Mouse (Mus musculus) ovary, adult 18-20 months (tissue): Measurements from ENCODE around the gene Marveld3.

Experiments used
- DNase-seq: peaks from one replicate; pipeline ENCODE4 v3.0.0; 2022; ENCODE audit warnings: low spot score, mixed read lengths

Marveld3 gene

DNA sequence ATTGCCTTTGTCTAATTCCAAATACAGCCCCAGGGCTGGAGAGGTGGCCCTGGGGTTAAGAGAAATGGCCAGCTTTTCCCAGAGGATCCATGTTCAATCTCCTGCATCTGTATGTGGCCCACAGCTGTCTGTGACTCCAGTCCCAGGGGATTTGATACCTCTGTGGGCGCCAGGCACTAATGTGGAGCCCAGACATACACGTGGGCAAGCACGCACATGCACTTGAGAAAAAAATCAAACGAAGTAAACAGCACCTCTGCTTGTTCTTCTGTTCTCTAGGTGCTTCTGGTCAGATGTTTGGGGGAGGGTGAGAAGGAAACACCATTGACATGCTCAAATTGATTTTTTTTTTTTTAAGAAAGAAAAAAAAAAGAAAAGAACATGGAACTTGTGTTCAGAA is 2.1 kb upstream of the Marveld3 start:
- DNase-seq, result no peak

DNA sequence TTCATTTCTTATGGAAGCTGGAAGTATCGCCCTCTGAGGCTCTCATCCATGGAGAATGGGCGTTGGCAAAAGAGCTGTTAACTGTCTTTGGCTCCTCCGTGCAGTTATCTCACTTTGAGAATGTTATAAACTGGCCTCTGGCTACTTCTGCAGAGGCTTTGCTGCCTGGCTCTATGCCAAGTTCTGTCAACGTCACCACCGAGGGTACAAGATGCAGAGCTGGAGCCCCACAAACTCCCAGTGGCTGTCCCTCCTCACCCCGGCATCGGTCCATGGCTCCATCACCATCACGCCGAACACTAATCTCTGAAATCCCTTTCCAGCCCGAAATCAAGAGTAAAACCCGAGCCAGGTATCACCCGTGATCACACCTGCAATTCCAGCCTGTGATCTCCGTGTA is 1.4 kb upstream of the Marveld3 start:
- DNase-seq, result no peak

DNA sequence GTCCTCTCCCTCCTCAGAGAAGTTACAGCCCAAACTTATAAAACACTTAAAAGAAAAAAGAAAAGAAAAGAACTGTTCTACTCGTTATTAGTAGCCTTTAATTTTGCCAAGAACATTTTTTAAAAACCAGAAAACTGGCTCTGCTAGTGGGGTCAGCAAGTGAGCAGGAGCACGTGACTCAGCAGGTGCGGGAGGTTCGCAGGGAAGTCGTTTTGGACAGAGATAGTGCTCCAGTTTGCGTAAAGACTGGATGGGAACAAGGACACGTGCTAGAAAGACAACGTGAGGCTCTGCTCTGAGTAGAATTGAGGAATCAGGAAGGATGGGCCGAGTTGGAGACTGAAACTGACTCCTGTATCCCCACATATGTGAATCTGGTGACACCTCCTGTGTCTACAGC is 893 bp upstream of the Marveld3 start:
- no peak for DNase-seq

DNA sequence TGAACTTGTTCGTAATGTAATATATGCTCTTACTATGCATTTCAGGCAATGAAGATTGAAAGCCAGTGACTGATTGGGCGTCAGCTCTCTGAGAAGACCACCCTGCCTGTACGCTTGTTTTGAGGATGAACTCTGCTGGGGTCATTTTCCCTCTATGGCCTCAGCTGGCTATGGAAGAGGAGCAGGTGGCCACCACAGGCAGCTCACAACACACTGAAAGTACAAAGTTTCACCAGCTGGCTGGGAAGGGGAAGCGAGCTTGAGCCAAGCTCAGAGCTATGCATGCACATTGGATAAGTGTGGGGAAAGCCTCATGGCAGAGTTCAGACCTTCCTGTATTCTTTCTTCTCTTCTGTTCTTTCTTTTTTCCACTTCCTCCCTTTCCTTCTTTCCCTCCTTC is 2.9 kb downstream of the Marveld3 start:
- DNase-seq, result no peak

DNA sequence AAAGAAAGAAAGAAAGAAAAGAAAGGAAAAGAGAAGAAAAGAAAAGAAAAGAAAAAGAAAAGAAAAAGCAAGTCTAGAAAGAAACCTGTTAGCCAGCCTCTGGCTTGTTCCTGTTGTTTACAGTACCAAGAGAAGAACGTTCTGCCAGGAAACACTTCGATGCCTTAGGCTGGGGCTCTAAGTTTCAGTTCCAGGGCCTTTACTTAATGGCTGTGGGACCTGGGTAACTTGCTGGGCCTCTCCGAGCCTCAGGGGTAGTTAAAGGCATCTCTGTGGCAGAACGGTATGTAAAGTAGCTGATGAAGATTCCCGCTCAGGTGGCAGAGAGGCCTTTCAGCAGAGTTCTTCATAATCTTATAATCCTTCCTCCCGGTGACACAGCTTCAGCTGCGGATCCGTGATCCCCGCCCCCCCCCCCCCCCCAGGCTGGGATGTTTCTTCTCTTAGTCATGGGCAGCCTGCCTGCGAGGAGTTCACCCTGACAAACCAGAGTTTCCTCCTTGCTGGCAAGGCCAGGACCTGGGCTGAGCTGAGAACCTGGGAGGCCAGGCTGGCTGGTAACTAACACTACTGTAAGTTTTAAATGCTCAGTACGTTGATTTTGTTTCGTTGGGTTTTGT is 3.9 kb downstream of the Marveld3 start:
- DNase-seq, result no peak

DNA sequence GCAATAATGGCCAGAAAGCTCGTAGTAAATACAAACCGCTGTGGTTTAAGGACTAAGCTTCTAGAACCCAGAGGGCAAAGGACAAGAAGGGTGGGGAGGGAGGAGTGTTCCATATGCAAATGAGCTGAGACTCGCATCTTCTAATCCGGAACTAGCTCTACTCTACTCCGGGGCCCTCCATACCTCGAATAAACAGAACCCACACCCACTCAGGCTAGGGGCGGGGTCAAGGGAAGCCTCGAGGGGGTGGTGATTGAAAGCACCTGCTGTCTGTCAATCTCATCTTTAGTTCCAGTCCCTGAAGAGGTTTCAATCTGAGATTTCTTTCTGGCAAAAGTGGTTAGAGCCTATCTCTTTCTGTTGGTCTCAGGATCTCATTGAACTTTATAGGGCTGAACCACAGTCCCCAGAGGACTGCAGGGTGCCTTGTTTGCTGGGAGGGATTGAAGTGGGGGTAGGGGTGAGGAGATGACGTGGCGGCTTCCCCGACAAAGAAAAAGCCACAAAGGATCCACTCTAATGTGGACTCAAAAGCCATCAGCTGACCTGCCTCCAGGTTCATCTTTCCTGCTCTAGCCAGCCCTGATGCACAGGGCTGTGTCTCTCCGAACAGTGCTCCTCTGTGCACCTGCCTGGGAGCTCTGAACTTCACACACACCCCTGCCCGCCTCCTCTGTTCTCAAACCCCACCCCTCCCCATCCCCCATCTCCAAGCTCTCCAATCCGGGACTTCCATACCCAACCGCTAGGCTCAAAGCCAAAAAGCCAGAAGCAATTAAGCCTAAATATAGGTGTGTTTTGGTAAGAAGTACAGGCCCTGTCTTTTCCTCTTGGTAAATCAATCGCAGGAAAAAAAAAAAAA is 4.6 kb downstream of the Marveld3 start:
- DNase-seq, result no peak

DNA sequence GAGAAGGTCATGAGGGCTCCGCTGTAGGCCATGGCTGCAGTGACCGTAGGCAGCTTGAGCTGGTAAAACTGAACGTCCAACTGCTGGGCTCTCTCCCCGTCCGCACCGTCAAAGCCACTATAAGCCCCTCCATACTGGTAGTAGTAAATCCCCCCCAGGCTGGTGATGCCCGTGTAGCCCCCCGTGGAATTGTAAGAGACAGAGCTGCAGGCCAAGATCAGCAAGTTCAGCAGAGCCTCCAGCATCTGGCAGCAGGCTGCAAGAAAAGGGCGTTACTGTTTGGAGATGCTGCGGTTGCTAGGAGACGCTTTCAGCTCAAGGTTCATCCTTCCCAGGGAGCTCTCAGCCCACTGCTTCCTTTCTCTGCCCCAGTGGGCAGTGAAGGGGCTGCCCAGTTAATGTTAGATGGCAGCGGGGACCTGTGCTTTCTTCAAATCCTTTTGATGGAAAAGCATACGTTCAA is 7.5 kb downstream of the Marveld3 start:
- DNase-seq, result no peak

DNA sequence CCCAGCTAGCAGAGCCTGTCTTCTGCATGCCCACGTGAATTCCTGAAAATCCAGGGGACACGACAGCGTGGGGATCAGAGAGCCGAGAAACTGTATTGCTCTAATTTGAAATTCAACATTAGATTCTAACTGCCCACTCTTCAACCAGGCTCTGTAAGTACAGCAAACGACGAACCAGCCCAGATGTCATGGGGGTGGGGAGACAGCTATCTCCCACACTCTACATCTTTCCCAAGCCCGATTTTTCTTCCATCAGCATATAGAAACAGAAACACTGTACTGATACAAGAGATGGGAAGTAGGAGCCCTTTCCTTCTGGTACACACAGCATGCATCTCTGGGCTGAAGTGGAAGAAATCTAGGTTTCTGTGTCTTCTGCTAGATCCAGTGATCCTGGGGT is 9.8 kb downstream of the Marveld3 start:
- no peak for DNase-seq

DNA sequence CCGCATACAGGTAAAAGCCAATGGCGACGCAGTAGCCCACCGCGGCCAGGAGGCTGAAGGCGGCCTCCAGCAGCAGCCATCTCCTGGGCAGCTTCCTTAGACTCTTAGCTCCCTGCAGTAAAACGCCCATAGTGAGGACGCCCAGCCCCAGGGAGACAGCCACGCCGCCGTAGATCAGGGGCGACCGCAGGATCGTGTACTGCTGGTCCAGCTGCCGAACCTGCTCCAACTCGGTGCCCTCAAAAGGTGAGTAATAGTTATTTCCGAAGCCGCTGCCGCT is 13.8 kb downstream of the Marveld3 start:
- DNase-seq, result no peak

DNA sequence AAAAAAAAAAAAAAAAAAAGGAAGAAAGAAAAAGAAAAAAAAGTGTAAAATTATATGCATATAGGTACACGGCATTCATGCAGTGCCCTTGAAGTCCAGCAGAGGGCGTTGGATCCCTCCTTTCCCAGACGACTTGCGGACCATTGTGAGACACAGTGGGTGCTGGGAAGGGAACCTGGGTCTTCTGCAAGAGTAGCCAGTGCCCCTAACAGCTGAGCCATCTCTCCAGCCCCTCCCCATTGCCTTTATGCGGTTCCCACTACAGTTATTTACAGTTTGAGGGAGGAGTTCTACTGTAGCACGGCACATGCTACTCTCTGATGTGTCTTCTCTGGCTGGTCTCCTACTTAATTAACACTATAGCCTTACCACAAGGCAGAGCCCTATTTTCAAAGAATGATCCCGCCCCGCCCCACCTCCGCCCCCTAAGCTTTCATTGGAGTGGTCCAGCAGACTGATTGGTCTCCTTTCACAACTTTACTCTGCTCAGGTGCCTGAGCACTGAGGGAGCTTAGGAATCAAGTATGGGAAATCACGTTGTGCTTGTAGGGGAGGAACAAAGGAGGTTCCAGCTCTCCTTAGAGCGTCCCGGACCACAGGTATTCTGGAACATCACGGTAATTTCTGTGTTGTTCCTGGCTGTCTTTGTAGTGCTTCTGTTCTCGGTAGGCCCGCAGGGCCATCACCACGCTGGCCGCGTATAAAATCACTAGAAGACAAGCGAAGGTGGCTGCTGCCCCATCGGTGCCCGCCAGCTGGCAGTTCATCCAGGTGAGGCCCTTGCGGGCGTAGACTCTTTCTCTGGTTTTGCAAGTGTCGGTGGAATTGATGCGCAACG is 14.3 kb downstream of the Marveld3 start:
- DNase-seq, result no peak

DNA sequence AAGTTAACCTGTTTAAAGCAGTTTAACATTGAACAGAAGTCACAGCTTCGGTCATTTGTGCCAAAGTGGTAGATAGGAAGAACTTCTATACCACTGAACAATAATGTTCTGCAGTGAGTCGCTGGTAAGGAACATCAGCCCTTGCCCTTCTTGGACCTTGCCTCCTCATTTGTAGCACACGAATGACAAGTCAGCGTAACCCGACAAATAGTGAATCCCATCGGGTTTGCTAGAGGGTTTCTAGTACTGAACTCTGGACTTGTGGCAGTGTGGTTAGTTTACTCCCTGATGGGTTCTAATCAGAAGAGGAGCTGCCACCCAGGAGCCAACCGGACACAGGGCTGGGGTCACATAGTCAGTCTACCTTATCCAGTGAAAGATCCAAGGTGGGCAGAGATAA is 15.7 kb downstream of the Marveld3 start:
- no peak for DNase-seq

DNA sequence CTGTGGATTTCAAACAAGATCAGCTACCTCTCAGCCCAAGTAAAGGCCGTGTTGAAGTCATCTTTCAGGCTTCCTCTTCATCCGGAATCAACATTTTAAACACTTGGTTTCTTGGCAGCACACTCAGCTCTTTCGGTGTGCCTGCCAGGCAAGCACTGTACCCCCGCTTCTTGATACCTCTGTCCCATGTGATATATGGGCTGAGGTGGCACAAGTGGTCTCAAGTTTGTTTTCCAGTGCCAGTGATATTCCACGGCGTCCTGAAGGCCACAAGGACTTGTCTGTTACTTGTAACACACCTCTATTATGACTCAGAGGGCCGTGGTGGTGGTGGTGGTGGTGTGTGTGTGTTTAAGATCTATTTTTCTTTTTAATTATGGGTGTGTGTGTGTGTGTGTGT is 16.3 kb downstream of the Marveld3 start:
- DNase-seq, result no peak

DNA sequence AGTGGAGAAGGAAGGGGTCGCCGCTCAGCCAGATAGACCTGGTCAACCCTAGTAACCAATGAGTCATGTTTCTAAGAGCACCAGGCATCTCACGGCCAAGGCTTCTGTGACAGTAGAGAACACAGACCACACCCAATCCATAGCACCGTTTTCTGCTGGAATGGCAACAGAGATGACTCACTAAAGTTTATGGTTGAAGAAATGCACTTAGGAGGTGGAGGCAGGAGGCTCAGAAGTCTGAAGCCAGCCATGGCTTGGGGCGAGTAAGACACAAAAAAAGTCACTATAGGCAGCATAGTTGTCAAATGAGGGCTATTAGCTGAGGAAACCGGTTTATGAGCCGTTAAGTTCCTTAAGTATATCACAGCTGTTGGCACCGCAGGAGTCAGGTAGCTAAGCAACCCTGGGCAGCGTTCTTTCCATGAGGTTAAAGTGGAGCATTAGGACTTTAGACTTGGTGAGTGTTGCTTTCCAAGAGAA is 16.8 kb downstream of the Marveld3 start:
- no peak for DNase-seq

DNA sequence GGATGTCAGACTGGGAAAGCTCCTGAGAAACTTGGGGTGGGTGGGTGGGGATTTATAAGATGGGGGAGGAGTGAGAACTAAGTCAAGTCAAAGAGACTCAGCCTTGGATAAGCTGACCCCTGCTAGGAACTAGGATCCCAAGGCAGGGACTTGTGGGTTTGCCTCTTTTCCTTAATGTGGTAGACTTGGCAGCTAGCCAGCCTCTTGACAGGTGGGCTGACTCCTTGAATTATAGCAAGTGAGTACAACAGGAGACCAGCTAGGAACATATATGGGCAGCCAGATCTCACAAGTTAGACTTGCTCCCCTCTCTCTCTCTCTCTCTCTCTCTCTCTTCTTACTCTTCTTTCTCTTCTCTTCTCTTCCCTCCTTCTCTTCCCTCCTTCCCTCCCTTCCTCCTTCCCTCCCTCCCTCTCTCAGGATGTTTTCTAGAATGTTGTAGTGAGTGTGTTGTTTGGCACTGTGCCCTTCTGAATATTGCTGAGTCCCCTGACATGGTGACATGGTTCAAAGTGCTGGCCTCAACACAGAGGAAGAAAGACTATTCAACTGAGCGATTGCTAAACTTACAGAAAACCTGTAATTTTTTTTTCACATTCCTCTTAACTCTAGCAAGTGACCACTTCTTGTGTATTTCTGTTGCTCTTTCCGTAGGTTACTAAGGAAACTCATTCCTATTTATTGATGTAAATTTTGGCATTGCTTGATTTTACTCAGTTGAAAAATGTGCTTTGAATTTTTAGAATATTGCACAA is 20.2 kb downstream of the Marveld3 start:
- DNase-seq, result no peak

DNA sequence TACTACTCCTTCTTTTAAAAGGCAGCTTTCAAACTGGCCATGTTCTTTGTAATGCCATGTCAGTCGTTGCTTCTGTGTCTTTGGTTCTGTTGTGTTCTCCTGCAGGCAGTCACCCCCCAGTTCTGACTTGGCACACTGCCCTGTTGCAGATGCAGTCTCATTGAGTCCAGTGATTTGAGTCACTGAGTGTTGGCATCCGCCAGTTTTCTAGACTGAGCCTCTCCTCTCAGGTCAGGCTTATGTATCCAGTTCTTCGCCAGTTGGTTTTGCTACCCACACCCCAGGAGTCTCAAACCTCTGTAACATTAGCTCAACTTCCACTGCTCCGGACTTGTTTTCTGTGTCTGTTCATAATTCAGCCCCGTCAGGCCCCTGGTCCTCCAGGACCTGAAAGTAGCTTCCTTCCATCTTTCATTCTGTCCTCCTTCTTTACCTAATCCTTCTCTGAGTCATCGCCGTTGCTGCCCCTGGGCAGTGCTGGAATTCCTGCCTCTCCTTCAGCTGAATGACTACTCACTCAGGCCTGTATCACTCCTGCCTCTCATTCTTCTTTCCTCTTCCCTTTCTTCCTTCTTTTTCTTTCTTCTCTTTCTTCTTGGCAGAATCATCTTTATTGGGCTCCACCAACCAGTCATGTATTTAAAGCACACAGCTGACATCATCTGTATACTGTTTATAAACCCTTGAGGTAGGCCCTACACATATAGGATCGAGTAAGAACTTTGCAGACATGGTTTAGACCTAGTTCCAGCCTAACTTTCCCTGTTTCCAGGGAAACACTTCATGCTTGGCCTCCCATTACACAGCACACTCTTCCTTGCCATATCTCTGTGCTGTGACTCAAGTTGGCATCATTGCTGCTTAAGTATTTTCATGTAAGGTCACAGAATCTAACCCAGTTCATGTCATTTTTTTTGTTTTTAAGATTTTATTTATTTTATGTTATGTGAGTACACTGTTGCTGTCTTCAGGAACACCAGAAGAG is 41.3 kb downstream of the Marveld3 start:
- no peak for DNase-seq

DNA sequence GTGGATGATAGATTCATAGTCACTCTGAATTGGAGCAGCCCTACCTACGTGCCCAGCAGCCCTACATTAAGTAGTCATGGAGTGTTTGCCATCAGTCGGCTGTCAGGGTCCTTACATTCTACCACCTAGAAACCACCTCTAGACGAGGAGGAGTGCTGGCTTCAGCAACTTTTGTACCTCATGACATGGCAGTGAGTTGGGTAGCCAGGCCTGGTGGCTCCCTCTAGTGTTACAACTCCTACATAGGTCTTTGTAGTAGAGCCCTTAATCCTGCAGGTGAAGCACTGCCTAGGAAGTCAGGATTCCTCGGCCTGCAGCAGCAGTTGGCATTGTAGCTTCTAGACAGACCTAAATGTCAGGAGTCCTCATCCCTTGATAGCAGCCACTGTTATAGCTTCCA is 44.7 kb downstream of the Marveld3 start:
- no peak for DNase-seq

DNA sequence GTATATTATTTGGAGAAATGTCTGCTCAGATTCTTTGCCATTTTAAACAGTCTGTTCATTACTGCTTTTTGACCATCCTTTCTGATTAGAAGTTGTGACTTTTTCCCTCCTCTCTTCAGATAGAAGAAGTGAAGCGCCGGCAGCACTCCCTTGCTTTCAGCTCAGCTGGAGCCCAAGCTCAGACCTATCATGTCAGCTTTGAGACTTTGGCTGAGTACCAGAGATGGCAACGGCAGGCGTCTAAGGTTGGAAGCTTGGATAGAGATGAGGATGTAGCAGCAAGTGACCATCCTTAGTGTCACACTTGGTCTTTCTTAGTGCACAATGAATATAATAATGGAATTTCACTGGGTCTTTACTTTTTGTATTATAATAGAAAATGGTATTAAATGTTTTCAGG is 54.6 kb downstream of the Marveld3 start:
- no peak for DNase-seq

DNA sequence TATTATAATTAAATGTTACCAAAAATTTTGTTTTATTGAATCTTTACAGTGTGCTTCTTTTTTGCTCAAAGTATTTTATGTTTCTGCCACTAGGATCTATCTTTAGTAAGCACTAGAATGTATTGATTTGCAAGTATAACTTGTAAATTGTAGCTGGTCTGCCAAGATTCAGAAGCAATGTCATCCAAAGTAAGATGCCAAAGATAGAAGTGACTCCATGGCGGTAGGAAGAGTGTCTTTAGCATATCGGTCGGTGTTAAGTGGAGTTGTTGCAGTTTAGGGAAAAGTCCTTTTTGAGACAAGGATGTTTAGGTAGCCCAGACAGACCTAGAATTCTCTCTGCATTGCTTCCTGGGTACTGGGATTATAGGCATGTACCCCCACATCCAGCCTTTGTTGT is 55.1 kb downstream of the Marveld3 start:
- no peak for DNase-seq

DNA sequence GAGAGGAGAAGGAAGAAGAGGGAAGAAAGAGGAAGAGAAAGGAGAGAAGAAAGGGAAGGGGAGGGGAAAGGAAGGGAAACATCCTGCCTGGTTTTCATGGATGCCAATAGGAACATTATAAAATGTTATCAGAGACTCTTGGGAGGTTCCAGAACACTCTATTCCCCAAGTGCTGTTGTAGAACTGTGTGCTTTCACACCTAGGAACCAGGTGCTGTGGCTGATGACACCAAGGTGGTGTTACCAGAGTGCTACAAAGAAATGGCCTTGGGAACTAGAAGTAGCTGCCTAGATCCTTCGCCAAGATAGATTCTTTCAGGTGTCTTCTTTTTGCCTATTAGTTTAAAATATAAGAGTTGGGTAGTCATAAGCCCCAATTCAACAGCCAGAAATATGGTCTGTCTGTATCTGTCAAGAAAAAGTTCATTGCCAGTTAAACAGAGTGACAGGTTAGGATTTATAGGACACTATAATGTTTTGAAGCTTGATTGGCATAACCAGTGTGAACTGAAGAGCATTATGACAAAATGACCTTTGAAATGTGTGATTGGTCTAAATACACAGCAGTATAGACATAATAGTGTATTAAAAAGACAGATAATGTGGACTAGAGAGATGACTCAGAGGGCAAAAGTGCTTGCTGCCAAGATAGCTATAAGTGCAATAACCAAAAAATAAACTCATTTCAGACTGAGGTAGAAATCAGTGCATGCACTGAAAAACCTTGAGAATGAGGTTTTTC is 56.9 kb downstream of the Marveld3 start:
- no peak for DNase-seq

DNA sequence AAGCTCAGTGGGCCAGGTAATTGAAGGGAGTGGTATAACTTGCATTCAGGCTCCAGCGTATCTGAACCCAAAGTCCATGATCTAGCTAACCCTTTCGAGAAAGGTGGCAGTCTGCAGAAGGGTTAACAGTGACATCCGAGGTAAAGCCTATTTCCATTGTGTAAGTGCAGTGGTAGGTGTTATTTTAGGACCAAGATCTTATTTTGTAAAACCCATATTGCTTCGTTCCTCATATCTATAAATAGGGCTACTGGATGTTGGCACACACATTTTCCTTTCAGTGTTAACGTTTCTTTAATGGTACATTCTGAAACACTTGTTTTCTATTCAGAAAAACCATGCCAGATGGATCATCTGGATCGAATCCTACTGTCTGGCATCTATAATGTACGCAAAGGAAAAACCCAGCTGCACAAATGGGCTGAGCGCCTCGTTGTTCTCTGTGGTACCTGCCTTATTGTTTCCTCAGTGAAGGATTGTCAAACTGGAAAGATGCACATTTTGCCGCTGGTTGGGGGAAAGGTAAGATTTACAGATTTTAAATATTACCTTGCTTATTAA is 58.0 kb downstream of the Marveld3 start:
- no peak for DNase-seq
